Mouse (Mus musculus) limb, embryonic 14.5 days (tissue): Measurements from ENCODE around the gene Slc25a26. TPM values are rescaled to one million over a fixed set of nuclear protein-coding genes. Genes with fewer than 3 reads are reported as not detected.

Source experiments
- ATAC-seq: fragments of 200-750 bp; cut with Nextera tagmentation; 2 replicates; pipeline ENCODE4 v1.8.0; 2017; ENCODE audit warnings: low read depth, moderate number of reproducible peaks, moderate TSS enrichment; ENCODE audit not compliant: low FRiP score
- DNase-seq: peaks from one replicate; pipeline ENCODE4 v3.0.0-alpha.2; 2015; ENCODE audit warnings: low spot score
- H3K27ac ChIP-seq: fragments of 300-500 bp; sonication (generic); replicated peaks from 2 replicates; pipeline ENCODE4 v1.5.1; 2014; ENCODE audit warnings: low read depth, mild to moderate bottlenecking, low read length, moderate library complexity, mixed read lengths
- H3K27me3 ChIP-seq: fragments of 300-500 bp; sonication (generic); 2 replicates; pipeline ENCODE4 v1.6.1; 2014; ENCODE audit warnings: low read length, mixed read lengths; ENCODE audit not compliant: control insufficient read depth, insufficient read depth
- H3K36me3 ChIP-seq: fragments of 300-500 bp; sonication (generic); 2 replicates; pipeline ENCODE4 v1.6.1; 2014; ENCODE audit warnings: mild to moderate bottlenecking, low read length, moderate library complexity, mixed read lengths; ENCODE audit not compliant: control insufficient read depth, insufficient read depth
- H3K4me1 ChIP-seq: fragments of 300-500 bp; sonication (generic); 2 replicates; pipeline ENCODE4 v1.6.1; 2014; ENCODE audit warnings: antibody characterized with exemption, low read length, mixed read lengths; ENCODE audit not compliant: control insufficient read depth, insufficient read depth
- H3K4me2 ChIP-seq: fragments of 300-500 bp; sonication (generic); replicated peaks from 2 replicates; pipeline ENCODE4 v1.6.1; 2014; ENCODE audit warnings: low read depth, mild to moderate bottlenecking, low read length, moderate library complexity; ENCODE audit not compliant: severe bottlenecking
- H3K4me3 ChIP-seq: fragments of 300-500 bp; sonication (generic); replicated peaks from 2 replicates; pipeline ENCODE4 v1.5.1; 2014; ENCODE audit warnings: low read length
- H3K9ac ChIP-seq: fragments of 300-500 bp; sonication (generic); 2 replicates; pipeline ENCODE4 v1.6.1; 2014; ENCODE audit warnings: mild to moderate bottlenecking, low read depth, low read length, moderate library complexity; ENCODE audit not compliant: severe bottlenecking
- H3K9me3 ChIP-seq: fragments of 300-500 bp; sonication (generic); 2 replicates; pipeline ENCODE4 v1.6.1; 2016; ENCODE audit warnings: low read length; ENCODE audit not compliant: control insufficient read depth
- POLR2A ChIP-seq: fragments of 200-500 bp; IDR thresholded peaks from 2 replicates; pipeline ENCODE4 v1.8.0; 2012; ENCODE audit warnings: inconsistent platforms, mild to moderate bottlenecking, moderate library complexity, borderline replicate concordance; ENCODE audit not compliant: insufficient read depth, insufficient read length; ENCODE audit errors: extremely low read depth
- WGBS: fragments of 180-500 bp; shearing (Covaris S2); extraction: QIAGEN DNeasy Blood & Tissue Kit; methylation state at CpG from one replicate; pipeline ENCODE4 v1.1.7; 2014; 5-methylcytosine and 5-hydroxymethylcytosine counted together
- polyA plus RNA-seq, 2 experiments: library from polyadenylated mRNA; depleted of rRNA in 1 of 2; stranded (reverse) in 1 of 2; unstranded in 1 of 2; fragments of >200 nt; fragmentation: Nextera tagmentation in 1 of 2; extraction: Ambion mirVana in 1 of 2; gene quantifications; 2 replicates each; pipeline versions ENCODE4 v1.2.1 to v1.2.3; 2012 to 2014

Slc25a26 gene
- polyA plus RNA-seq, 2 experiments: 7.1 to 9.3 TPM

DNA sequence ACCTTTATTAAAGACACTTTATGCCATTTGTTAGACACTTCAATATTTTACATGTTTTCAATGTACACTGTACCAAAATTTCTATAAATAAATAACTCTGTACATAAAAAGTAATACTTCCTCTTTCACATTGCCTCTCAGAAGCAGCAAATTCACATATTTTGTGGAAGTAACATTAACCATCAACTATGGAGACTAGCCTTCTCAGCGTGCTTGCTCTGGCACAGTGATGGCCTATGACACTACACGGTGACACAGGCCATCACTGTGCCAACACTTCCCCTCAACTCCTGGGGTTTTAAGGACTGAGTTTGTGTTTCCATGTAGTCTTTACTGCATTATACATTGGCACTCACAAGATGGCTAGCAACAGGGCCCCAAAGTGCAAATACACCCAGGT is 104.4 kb downstream of the Slc25a26 start:
- no peak overlapping the region for H3K4me2 ChIP-seq
- ATAC-seq (no peak), DNase-seq (no peak)
- no peak overlapping the region for H3K4me3 ChIP-seq
- no peak overlapping the region for H3K9ac ChIP-seq
- peaks cover 71% of the 10 kb centered on the region for H3K36me3 ChIP-seq
- peaks cover 4% of the 10 kb centered on the region; the same call in 1 of the 2 replicates for H3K4me1 ChIP-seq
- H3K27me3 ChIP-seq: no peaks in the 10 kb centered on the region
- 80% methylated on average over 2 of the region's 2 CpGs for WGBS
- TF ChIP-seq POLR2A: no peak
- H3K9me3 ChIP-seq: no peaks in the 10 kb centered on the region
- H3K27ac ChIP-seq: no peak overlapping the region

DNA sequence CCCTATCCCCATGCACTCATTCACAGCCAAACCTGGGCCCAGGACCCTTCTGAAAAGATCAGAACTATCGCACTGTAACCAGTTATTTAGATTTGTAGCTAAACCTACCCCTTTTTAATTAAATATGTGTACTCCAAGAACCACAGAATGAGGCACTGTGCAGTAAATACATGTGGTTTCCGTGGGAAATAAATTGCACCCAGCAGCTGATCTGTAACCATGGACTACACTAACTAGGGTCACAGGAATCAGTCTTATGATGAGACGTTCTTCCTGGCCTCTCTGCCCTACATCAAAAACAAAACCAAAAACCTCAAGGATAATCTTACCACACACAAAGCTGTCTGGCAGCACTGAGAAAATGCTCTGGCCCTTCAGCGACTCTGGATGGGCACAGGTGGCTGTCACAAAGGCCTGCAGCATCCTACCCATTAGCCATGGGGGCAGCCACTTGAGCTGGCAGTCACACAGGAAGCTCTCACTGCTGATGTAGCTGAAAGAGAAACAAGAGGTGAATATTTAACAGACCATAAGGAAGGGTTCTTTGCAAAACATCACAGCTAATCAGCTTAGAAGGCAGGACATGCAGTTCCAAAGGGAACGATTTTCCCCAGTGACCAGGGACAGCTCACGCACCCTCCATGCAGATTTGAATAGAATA is 113.2 kb downstream of the Slc25a26 start:
- 71% methylated on average over 6 of the region's 6 CpGs for WGBS
- H3K27ac ChIP-seq: no peak overlapping the region
- H3K4me2 ChIP-seq: no peak overlapping the region
- no peak for DNase-seq
- no peak overlapping the region for H3K4me3 ChIP-seq
- ATAC-seq: 0 out of 2 replicates have a peak, but pooled peaks have one; percentile 14
- peaks cover 97% of the 10 kb centered on the region for H3K36me3 ChIP-seq
- no peak overlapping the region for H3K9ac ChIP-seq
- no peaks in the 10 kb centered on the region for H3K9me3 ChIP-seq
- no peak for TF ChIP-seq POLR2A
- no peaks in the 10 kb centered on the region for H3K27me3 ChIP-seq
- peaks cover 8% of the 10 kb centered on the region; the same call in 1 of the 2 replicates for H3K4me1 ChIP-seq

DNA sequence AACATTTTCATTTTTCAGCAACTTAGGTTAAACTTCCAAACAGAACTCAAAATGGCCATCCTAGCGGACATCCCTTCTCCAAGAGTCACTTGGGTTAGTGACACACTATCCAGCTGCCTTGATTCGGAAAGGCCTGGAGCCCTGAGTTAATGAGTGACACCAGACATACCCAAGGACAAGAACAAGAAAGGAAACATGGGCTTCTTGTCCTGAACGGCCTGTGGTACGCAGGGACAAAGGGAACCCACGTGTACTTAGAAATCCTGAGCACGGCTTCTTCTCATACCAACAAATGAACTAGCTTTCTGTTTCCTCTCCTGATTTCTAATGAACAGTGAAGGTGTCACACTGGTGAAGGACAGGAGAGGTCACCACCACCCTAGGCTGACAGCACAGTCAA is 114.2 kb downstream of the Slc25a26 start:
- H3K9ac ChIP-seq: no peak overlapping the region
- DNase-seq: no peak
- no peaks in the 10 kb centered on the region for H3K27me3 ChIP-seq
- no peaks in the 10 kb centered on the region for H3K9me3 ChIP-seq
- peaks cover 12% of the 10 kb centered on the region; the same call in 1 of the 2 replicates for H3K4me1 ChIP-seq
- 94% methylated on average over 6 of the region's 6 CpGs for WGBS
- H3K27ac ChIP-seq: no peak overlapping the region
- H3K4me2 ChIP-seq: no peak overlapping the region
- no peak for TF ChIP-seq POLR2A
- no peak for ATAC-seq
- peaks cover 95% of the 10 kb centered on the region for H3K36me3 ChIP-seq
- no peak overlapping the region for H3K4me3 ChIP-seq

DNA sequence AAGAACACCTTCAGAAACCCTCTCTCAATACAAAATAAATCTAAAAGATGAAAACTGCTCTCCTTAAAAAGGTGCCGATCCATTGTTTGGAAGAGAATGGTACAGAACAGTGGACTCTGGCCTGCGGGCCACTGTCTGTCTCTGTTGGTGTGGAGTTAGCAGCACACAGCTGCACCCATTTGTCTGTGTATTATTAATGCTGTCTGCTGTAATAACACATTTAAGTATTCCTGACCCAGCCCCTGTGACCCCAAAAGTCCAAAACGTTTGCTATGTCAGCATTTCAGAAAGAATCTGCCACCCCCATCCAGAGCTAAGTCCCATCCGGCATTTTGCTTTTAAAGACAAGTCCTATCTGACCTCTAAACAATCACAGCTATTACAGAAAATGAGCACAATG is 115.8 kb downstream of the Slc25a26 start:
- Histone ChIP-seq H3K36me3 (peaks cover 95% of the 10 kb centered on the region), H3K9me3 (no peaks in the 10 kb centered on the region), H3K4me3 (no peak overlapping the region), H3K9ac (no peak overlapping the region), H3K27ac (no peak overlapping the region), H3K27me3 (no peaks in the 10 kb centered on the region), H3K4me1 (peaks cover 12% of the 10 kb centered on the region; the same call in 1 of the 2 replicates), H3K4me2 (no peak overlapping the region)
- WGBS: 84% methylated on average over 4 of the region's 4 CpGs
- DNase-seq (no peak), ATAC-seq (no peak)
- no peak for TF ChIP-seq POLR2A

DNA sequence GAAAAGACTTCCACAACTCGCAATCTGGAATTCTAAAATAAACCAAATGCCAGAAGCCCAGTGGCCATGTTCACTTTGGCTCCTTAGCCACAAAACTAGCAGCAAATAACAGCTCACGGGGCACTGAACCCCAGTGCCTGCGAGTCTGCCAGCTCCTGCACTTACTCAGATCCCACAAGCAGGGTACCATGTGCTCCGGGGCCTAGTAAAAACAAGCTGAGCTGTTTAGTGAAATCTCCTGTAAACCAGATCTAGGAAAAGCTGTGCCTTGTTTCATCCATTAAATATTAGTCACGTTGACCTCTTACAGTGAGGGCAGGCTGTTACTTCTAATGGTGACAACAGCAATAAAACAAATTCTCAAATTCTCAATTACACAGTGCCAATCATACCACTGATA is 118.5 kb downstream of the Slc25a26 start:
- no peak overlapping the region for H3K27ac ChIP-seq
- peaks cover 5% of the 10 kb centered on the region; the same call in 1 of the 2 replicates for H3K4me1 ChIP-seq
- H3K9ac ChIP-seq: no peak overlapping the region
- DNase-seq (no peak), ATAC-seq (no peak)
- peaks cover 94% of the 10 kb centered on the region for H3K36me3 ChIP-seq
- no peak for TF ChIP-seq POLR2A
- no peaks in the 10 kb centered on the region for H3K9me3 ChIP-seq
- no peak overlapping the region for H3K4me3 ChIP-seq
- no peak overlapping the region for H3K4me2 ChIP-seq
- WGBS: 36% methylated on average over 5 of the region's 5 CpGs
- H3K27me3 ChIP-seq: no peaks in the 10 kb centered on the region
